In genomic region chr7:82109550-82109949, GRCm38 (mm10) we compare ENCODE assay signal across 23 mouse cellular contexts.
DNase-seq lines count a peak whose midpoint lies in the region; ATAC-seq lines count a peak whose summit lies in the region.
"Had no signal": no experiment of that assay in that cellular context is flagged by ENCODE, and none has a peak within 500 bp of the region (broad histone marks: within the 10 kb centered on the region; RNA-seq: fewer than 3 reads in every experiment).

No protein-coding gene starts in this region.

- no peaks in the 10 kb centered on the region for H3K27me3 ChIP-seq in limb, embryonic 15.5 days
- H3K27me3 ChIP-seq: heart, embryonic 15.5 days; midbrain, embryonic 15.5 days had no signal

- no peak overlapping the region for H3K4me3 ChIP-seq in limb, embryonic 15.5 days
- H3K4me3 ChIP-seq: heart, adult 2 months; heart, embryonic 15.5 days; megakaryocyte, embryonic 14.5 days; midbrain, embryonic 15.5 days; myocyte had no signal

- DNase-seq in embryo, embryonic 10 days (ENCODE audit: low spot score), result peak; percentile 58
- DNase-seq in embryo, embryonic 9.5 days (ENCODE audit: extremely low spot score), result peak; percentile 16
- DNase-seq in forelimb bud, embryonic 11.5 days (ENCODE audit: low read depth, low spot score), result peak; percentile 68
- no peak for DNase-seq in spleen, adult 12 weeks (ENCODE audit: low spot score)
- no peak for DNase-seq in T-cell, adult 2 months (ENCODE audit: low spot score)
- DNase-seq in spleen, postnatal 14 days (ENCODE audit: low spot score in 2 of 2), result no peak
- DNase-seq: adrenal gland, postnatal 25 days; cerebellum, adult 11 months; cerebellum, postnatal 14 days; gastrocnemius, postnatal 10 days; heart, adult 2 months; heart, postnatal 4 days; kidney, adult 8-10 months; kidney, postnatal 36 days; liver; right cerebral cortex, postnatal 14 days had no signal

- H3K27ac ChIP-seq in limb, embryonic 15.5 days, result no peak overlapping the region
- H3K27ac ChIP-seq: heart, adult 2 months; heart, embryonic 15.5 days; midbrain, embryonic 15.5 days had no signal

- no peak overlapping the region for H3K9ac ChIP-seq in limb, embryonic 15.5 days
- H3K9ac ChIP-seq: heart, embryonic 15.5 days; midbrain, embryonic 15.5 days had no signal

- WGBS in limb, embryonic 15.5 days, result 10% methylated on average over 5 of the region's 5 CpGs

- H3K4me2 ChIP-seq in limb, embryonic 15.5 days, result 0 out of 2 replicates have a peak overlapping the region, but pooled peaks have one; percentile 1
- H3K4me2 ChIP-seq: heart, embryonic 15.5 days; midbrain, embryonic 15.5 days had no signal

- no peaks in the 10 kb centered on the region for H3K9me3 ChIP-seq in limb, embryonic 15.5 days
- H3K9me3 ChIP-seq: G1E; heart, embryonic 15.5 days; megakaryocyte, embryonic 14.5 days; midbrain, embryonic 15.5 days had no signal

- H3K36me3 ChIP-seq in limb, embryonic 15.5 days, result no peaks in the 10 kb centered on the region
- H3K36me3 ChIP-seq: G1E; heart, embryonic 15.5 days; midbrain, embryonic 15.5 days had no signal

- ATAC-seq in limb, embryonic 15.5 days (ENCODE audit: insufficient number of reproducible peaks, low FRiP score, low TSS enrichment, low read depth), result no peak
- ATAC-seq: lung, postnatal 0 days; midbrain, embryonic 15.5 days had no signal

- peaks cover 9% of the 10 kb centered on the region for H3K4me1 ChIP-seq in limb, embryonic 15.5 days
- H3K4me1 ChIP-seq: heart, embryonic 15.5 days; megakaryocyte, embryonic 14.5 days; midbrain, embryonic 15.5 days had no signal

Comparison
In these comparisons a context has a peak if more than half of its experiments do, and no peak if none do; other contexts are left out.
1. DNase-seq: peak in embryo, embryonic 10 days (single experiment), embryo, embryonic 9.5 days (single experiment) and forelimb bud, embryonic 11.5 days (single experiment); none in spleen, adult 12 weeks (single experiment), T-cell, adult 2 months (single experiment) and spleen, postnatal 14 days (0 of 2).